Mouse (Mus musculus) ES-CJ7 (cell line): ENCODE results near the gene Sept11.

ENCODE experiments used
- DNase-seq: peaks from one replicate; pipeline ENCODE4 v3.0.0; 2011; ENCODE audit warnings: low read depth, low spot score

Sept11 gene

GRCm38 (mm10) chr5:93171420-93171819 is 78.2 kb downstream of the Sept11 start:
- no peak for DNase-seq

DNA sequence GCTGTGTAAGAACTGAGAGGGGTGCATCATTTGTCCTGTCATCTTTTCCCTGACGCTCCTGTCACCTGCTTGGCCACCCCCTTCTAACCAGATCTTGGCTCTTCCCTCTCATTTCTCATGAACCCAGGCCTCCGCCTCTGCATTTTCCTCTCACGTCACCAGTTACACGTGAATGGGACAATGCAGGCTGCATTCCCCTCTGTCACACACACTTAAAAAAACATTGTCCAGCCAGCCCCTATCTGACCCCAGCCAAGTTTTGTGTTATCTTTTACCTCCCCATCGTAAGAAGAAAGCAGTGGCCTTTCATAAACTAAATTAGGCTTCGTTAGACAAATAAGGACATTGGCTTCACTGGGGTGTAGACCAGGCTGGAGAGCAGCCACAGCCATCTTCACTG is 79.3 kb downstream of the Sept11 start:
- DNase-seq: no peak

DNA sequence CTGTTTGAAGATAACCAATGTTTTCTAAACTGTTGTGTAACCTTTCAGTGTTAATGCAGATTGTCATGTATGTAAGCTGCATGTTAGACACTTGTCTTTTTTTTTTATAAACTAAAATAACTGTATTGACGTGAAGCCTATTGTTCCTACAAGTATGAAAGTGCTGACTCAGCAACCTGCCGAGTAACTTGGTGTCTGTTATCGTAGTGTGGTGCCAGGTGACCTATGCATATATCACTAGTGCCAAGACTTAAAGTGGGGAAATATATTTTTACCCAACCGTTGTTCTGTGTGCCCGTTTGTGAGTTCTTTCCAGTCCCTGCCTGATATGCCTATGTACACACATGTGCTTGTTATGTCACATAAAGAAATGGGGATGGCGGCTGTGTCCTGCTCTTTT is 81.4 kb downstream of the Sept11 start:
- no peak for DNase-seq

GRCm38 (mm10) chr5:93178616-93179015 is 85.4 kb downstream of the Sept11 start:
- DNase-seq: no peak

- DNase-seq: peak; percentile 29
Measured at GRCm38 (mm10) chr5:93180252-93180651, 87.0 kb downstream of the Sept11 start.

DNA sequence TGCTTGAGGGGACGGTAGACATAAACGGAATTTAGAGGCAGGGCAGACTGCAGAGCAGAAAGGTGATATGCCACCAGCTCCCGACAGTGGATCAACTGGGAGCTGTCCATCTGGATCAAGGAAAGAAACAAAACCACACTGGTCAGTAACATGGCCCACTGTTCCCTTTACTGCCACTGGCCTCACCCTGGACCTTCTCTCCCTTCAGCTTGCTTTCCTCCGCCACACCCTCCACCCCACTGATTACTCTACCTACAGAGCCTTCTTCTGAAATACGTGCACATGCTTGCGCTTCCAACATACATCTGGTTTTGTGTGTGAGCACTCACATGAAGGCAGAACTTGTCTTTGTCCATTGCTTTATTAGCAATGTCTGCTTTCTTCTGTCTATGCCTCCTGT is 90.1 kb downstream of the Sept11 start:
- DNase-seq: no peak

DNA sequence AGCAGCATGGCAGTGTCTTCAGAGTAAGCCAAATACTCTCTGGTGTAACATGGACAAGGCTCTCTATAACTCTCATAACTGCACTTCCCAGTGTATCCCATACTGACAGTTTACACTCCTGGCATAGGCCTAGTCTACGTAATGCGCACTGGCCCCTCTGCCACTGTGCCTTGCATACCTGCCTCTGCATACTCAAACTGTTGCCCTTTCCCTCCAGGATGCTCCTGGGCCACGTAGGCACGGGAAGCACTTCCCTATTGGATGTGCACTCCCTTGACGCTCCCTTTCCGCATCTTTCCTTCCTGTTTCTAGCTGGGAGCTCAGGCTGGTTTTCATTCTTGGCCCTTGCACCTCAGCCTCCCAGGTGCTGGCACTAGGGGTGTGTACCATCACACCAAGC is 91.3 kb downstream of the Sept11 start:
- DNase-seq: no peak

- no peak for DNase-seq
Measured at GRCm38 (mm10) chr5:93189607-93190006, 96.4 kb downstream of the Sept11 start.

GRCm38 (mm10) chr5:93190428-93190827 is 97.2 kb downstream of the Sept11 start:
- no peak for DNase-seq

GRCm38 (mm10) chr5:93198232-93198631 is 105.0 kb downstream of the Sept11 start:
- DNase-seq: no peak

GRCm38 (mm10) chr5:93201181-93201580 is 107.9 kb downstream of the Sept11 start:
- no peak for DNase-seq

- DNase-seq: peak; percentile 21
Measured at GRCm38 (mm10) chr5:93205371-93206108, 112.3 kb downstream of the Sept11 start.

- peak; percentile 98 for DNase-seq
Measured at GRCm38 (mm10) chr5:93206109-93207005, 113.1 kb downstream of the Sept11 start, which contains the start of the genes Ccni and 2010109A12Rik. Gene Ccni (minus strand): TSS chr5:93206495. Gene 2010109A12Rik (plus strand): TSS chr5:93206518.

DNA sequence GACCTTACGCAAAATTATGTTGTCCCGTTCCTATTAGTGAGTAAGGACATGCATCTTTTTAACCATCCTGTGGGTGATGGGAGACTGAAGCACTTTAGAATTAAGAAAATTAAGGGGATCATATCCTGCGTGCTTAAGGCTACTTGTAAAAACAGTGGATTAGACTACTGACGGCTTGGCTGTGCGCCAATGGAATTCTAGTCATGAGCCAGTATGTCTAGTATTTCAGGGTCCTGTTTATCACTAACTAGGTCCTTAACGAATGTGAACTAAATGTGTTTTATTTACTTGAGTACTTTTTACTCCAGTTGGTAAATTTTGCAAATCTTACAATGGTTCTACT is 113.7 kb downstream of the Sept11 start:
- peak; percentile 9 for DNase-seq

DNA sequence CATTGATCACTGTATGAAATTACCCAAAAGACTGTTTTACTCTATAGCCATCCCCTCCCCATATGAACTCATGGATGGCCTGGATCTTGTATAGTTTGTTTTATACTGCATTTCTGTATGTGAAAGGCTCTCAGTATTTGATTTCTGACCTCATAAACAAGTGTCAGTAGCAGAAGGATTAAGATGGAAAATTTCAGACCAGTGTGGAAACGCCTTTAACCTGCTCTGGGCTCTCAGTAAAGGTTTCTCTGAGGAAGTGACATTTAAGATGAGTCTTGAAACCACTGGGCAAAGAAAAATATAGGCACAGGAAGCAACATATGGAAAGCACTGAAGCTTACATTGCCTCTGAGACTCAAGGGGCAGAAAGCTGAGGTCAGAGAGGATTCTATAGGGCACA is 114.3 kb downstream of the Sept11 start:
- DNase-seq: no peak

DNA sequence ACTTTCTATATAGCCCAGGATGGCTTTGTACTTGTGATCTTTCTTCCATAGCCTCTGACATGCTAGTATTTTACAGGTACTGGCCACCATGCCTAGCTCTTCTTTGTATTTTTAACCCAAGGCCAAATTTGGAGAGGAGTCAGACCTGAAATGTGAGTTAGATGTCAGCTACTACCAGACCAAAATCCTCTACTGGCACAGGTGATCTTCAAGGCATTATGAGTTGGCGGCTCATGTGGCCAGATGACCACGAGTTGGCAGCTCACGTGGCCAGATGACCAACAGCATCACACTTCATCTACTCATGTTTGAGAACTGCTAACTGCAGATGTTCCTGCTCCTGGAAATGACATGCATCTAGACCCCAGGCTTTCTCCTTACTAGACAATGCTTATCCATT is 125.1 kb downstream of the Sept11 start:
- no peak for DNase-seq

GRCm38 (mm10) chr5:93221661-93222060 is 128.4 kb downstream of the Sept11 start:
- no peak for DNase-seq

DNA sequence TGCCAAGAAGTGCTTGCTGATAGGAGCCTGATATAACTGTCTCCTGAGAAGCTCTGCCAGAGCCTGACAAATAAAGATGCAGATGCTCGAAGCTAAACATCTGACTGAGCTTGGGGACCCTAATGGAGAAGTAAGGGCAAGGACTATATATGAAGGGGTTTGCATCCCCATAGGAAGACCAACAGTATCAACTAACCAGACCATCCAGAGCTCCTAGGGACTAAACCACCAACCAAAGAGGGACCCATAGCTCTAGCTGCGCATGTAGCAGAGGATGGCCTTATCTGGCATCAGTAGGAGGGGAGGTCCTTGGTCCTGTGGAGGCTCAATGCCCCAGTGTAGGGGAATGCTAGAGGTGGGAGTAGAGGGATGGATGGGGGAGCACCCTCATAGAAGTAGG is 131.3 kb downstream of the Sept11 start:
- no peak for DNase-seq
